7 mouse cellular contexts compared by ENCODE assay signal in the genomic region with DNA sequence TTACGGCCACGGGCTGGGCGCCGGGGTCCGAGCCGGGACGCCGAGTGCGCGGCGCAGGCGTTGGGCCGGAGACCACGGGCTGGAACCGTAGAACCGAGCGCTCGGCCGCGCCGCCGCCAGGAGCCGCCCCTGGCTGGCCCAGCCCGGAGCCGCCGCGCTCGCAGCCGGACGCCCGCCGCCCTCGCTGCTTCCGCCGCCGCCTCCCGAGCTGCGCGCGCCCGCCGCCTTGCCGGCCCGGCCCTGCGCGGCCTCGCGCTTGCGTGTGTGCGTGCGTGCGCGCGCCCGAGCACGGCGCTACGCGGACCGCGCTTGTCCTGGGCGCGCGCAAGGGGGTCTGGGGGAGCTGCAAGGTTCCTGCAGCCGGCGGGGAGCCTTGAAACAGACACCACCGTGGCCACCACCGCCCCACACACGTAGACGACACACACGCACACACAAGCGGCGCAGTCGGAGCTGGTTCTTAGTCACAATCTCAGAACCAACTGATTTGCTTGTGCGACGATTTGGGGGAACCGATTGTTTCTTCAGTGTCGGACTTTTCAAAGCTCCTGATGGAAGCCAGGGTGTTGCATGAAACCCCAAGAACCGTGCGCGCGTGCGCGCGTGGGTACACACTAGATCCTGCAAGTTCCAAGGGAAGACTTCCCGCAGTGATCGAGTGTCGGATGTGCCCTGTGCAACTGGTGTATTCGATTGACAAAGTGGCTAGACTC. TPM values are rescaled to one million over a fixed set of nuclear protein-coding genes. Genes with fewer than 3 reads are reported as not detected.
DNase-seq lines count a peak whose midpoint lies in the region; ATAC-seq and TF ChIP-seq lines count a peak whose summit lies in the region.

A gene (minus strand): TSS at position 209 of the 713 bp plus-strand sequence.

- H3K4me2 ChIP-seq in limb, embryonic 11.5 days (ENCODE audit: low read depth, severe bottlenecking) = peak within 1 kb of the TSS; percentile 74
- peak within 1 kb of the TSS; percentile 72 for H3K4me2 ChIP-seq in midbrain, embryonic 13.5 days (replicated peaks)

- peak; percentile 50 for ATAC-seq in limb, embryonic 11.5 days (ENCODE audit: insufficient number of reproducible peaks, low FRiP score, low TSS enrichment, low read depth)
- ATAC-seq in midbrain, embryonic 13.5 days = peak; percentile 78

- peak; percentile 62 for DNase-seq in adrenal gland, adult 8-10 months
- DNase-seq in embryo, embryonic 11.5 days (ENCODE audit: low read depth, low spot score) = peak; percentile 88
- peak; percentile 99 for DNase-seq in heart, adult 11 months
- DNase-seq in kidney, adult 11 months = peak; percentile 78
- DNase-seq in limb, embryonic 11.5 days (ENCODE audit: low spot score) = peak; percentile 94

- peak within 1 kb of the TSS; percentile 87 for H3K9ac ChIP-seq in limb, embryonic 11.5 days (ENCODE audit: low read length)
- peak within 1 kb of the TSS; percentile 94 for H3K9ac ChIP-seq in midbrain, embryonic 13.5 days (replicated peaks)

- peak; percentile 62 for TF ChIP-seq POLR2A in small intestine, adult 2 months (IDR thresholded peaks at IDR 0.05; ENCODE audit: low read depth, low read length)

- H3K27me3 ChIP-seq in limb, embryonic 11.5 days (ENCODE audit: control insufficient read depth, insufficient read depth, low read length) = no peaks in the 10 kb centered on the region
- H3K27me3 ChIP-seq in midbrain, embryonic 13.5 days = peaks cover 5% of the 10 kb centered on the region; the same call in 1 of the 2 replicates
- H3K27me3 ChIP-seq in small intestine, adult 2 months (ENCODE audit: control insufficient read depth, insufficient read depth, low read length) = no peaks in the 10 kb centered on the region

- H3K9me3 ChIP-seq in limb, embryonic 11.5 days (ENCODE audit: control insufficient read depth, low read length) = no peaks in the 10 kb centered on the region
- H3K9me3 ChIP-seq in midbrain, embryonic 13.5 days = no peaks in the 10 kb centered on the region

- under 1% methylated on average over 85 of the region's 89 CpGs for WGBS in limb, embryonic 11.5 days
- under 1% methylated on average over 54 of the region's 89 CpGs for WGBS in midbrain, embryonic 13.5 days
- WGBS in small intestine, adult 2 months = 4% methylated on average over 87 of the region's 89 CpGs

- TF ChIP-seq CTCF in small intestine, adult 2 months (IDR thresholded peaks at IDR 0.05; ENCODE audit: extremely low read depth, insufficient read length, insufficient replicate concordance, low read depth, low read length) = no peak

- no peaks in the 10 kb centered on the region for H3K36me3 ChIP-seq in limb, embryonic 11.5 days (ENCODE audit: control insufficient read depth, insufficient read depth, low read length)
- no peaks in the 10 kb centered on the region for H3K36me3 ChIP-seq in midbrain, embryonic 13.5 days
- no peaks in the 10 kb centered on the region for H3K36me3 ChIP-seq in small intestine, adult 2 months (ENCODE audit: control insufficient read depth, insufficient read depth, low read length)

- H3K27ac ChIP-seq in limb, embryonic 11.5 days (replicated peaks; ENCODE audit: low read depth, low read length) = peak within 1 kb of the TSS; percentile 81
- H3K27ac ChIP-seq in midbrain, embryonic 13.5 days = peak within 1 kb of the TSS; percentile 88
- peak within 1 kb of the TSS; percentile 54 for H3K27ac ChIP-seq in small intestine, adult 2 months (ENCODE audit: insufficient read depth, low read depth, low read length)

- peak within 1 kb of the TSS; percentile 60 for H3K4me3 ChIP-seq in limb, embryonic 11.5 days (ENCODE audit: low read depth, low read length)
- H3K4me3 ChIP-seq in midbrain, embryonic 13.5 days (replicated peaks) = peak within 1 kb of the TSS; percentile 88
- peak within 1 kb of the TSS; percentile 73 for H3K4me3 ChIP-seq in small intestine, adult 2 months (ENCODE audit: low read depth, low read length)

- H3K4me1 ChIP-seq in limb, embryonic 11.5 days (ENCODE audit: control insufficient read depth, insufficient read depth, low read length) = peaks cover 13% of the 10 kb centered on the region
- peaks cover 46% of the 10 kb centered on the region for H3K4me1 ChIP-seq in midbrain, embryonic 13.5 days (replicated peaks)
- peaks cover 11% of the 10 kb centered on the region for H3K4me1 ChIP-seq in small intestine, adult 2 months (ENCODE audit: control insufficient read depth, insufficient read depth, insufficient read length, low read length)

RNA-seq across cellular contexts. Expression of the gene that starts here (rescaled TPM):
- 10 to 100 TPM; 20.3 to 25.8 (median 22.7) TPM for total RNA-seq in adrenal gland, adult 8-10 months (2022)
- polyA plus RNA-seq in limb, embryonic 11.5 days (2014; fragmentation: Nextera tagmentation; extraction: Ambion mirVana) = 20.1 and 22.4 TPM in 2 replicates
- polyA plus RNA-seq in midbrain, embryonic 13.5 days (2015; fragmentation: Nextera tagmentation; extraction: Ambion mirVana) = 26.9 and 32.2 TPM in 2 replicates
- polyA plus RNA-seq in small intestine, adult 2 months (2012; rRNA removed) = 12.0 and 19.5 TPM in 2 replicates

Comparison
In these comparisons a context has a peak if more than half of its experiments do, and no peak if none do; other contexts are left out.
1. Peak in every context shown above with its lines: DNase-seq, ATAC-seq, H3K4me3 ChIP-seq and H3K27ac ChIP-seq.